Mouse (Mus musculus): Measurements from ENCODE around the gene Vrtn. TPM values are rescaled to one million over a fixed set of nuclear protein-coding genes. Genes with fewer than 3 reads are reported as not detected.

The Vrtn gene
- polyA plus RNA-seq, 2 experiments, result not detected

- Histone ChIP-seq H3K9me3 (ENCODE audit: control insufficient read depth, low read length) (no peaks in the 10 kb centered on the region), H3K27me3 (ENCODE audit: control insufficient read depth, insufficient read depth, low read length) (no peaks in the 10 kb centered on the region), H3K36me3 (replicated peaks; ENCODE audit: control insufficient read depth, insufficient read depth, low read depth) (no peaks in the 10 kb centered on the region), H3K4me2 (ENCODE audit: low read depth) (no peak overlapping the region), H3K27ac (no peak overlapping the region), H3K4me1 (replicated peaks; ENCODE audit: control insufficient read depth in 2 of 2, insufficient read depth in 2 of 2, low read length in 1 of 2) (no peaks in the 10 kb centered on the region), H3K4me3 (ENCODE audit: insufficient read depth in 1 of 2, low read depth in 2 of 2, low read length in 2 of 2) (no peak overlapping the region), H3K9ac (replicated peaks) (no peak overlapping the region)
- ATAC-seq (ENCODE audit: insufficient read depth) (no peak), DNase-seq (ENCODE audit: low read depth in 3 of 3, low spot score in 3 of 3) (no peak)
- WGBS (ENCODE audit: insufficient replicate concordance), result 51% methylated on average over 3 of the region's 3 CpGs
- TF ChIP-seq EP300 (IDR thresholded peaks at IDR 0.05; ENCODE audit: low read depth) (no peak), CTCF (IDR thresholded peaks at IDR 0.05; ENCODE audit: low read depth) (no peak)
Measured at GRCm38 (mm10) chr12:84676011-84676410, 35.2 kb downstream of the Vrtn start.

- no peak overlapping the region for H3K4me3 ChIP-seq (ENCODE audit: insufficient read depth in 1 of 2, low read depth in 2 of 2, low read length in 2 of 2)
- no peak overlapping the region for H3K27ac ChIP-seq
- no peaks in the 10 kb centered on the region for H3K27me3 ChIP-seq (ENCODE audit: control insufficient read depth, insufficient read depth, low read length)
- H3K36me3 ChIP-seq (replicated peaks; ENCODE audit: control insufficient read depth, insufficient read depth, low read depth), result no peaks in the 10 kb centered on the region
- no peak for TF ChIP-seq EP300 (IDR thresholded peaks at IDR 0.05; ENCODE audit: low read depth)
- TF ChIP-seq CTCF (IDR thresholded peaks at IDR 0.05; ENCODE audit: low read depth), result no peak
- no peaks in the 10 kb centered on the region for H3K4me1 ChIP-seq (replicated peaks; ENCODE audit: control insufficient read depth in 2 of 2, insufficient read depth in 2 of 2, low read length in 1 of 2)
- 46% methylated on average over 7 of the region's 7 CpGs for WGBS (ENCODE audit: insufficient replicate concordance)
- no peak for ATAC-seq (ENCODE audit: insufficient read depth)
- no peak overlapping the region for H3K4me2 ChIP-seq (ENCODE audit: low read depth)
- no peaks in the 10 kb centered on the region for H3K9me3 ChIP-seq (ENCODE audit: control insufficient read depth, low read length)
- no peak overlapping the region for H3K9ac ChIP-seq (replicated peaks)
- no peak for DNase-seq (ENCODE audit: low read depth in 3 of 3, low spot score in 3 of 3)
Measured at GRCm38 (mm10) chr12:84684569-84684968, 43.8 kb downstream of the Vrtn start.

GRCm38 (mm10) chr12:84686176-84686575 is 45.4 kb downstream of the Vrtn start:
- Histone ChIP-seq H3K9ac (replicated peaks) (no peak overlapping the region), H3K36me3 (replicated peaks; ENCODE audit: control insufficient read depth, insufficient read depth, low read depth) (no peaks in the 10 kb centered on the region), H3K4me3 (ENCODE audit: insufficient read depth in 1 of 2, low read depth in 2 of 2, low read length in 2 of 2) (no peak overlapping the region), H3K9me3 (ENCODE audit: control insufficient read depth, low read length) (no peaks in the 10 kb centered on the region), H3K4me2 (ENCODE audit: low read depth) (no peak overlapping the region), H3K27ac (no peak overlapping the region), H3K27me3 (ENCODE audit: control insufficient read depth, insufficient read depth, low read length) (no peaks in the 10 kb centered on the region), H3K4me1 (replicated peaks; ENCODE audit: control insufficient read depth in 2 of 2, insufficient read depth in 2 of 2, low read length in 1 of 2) (no peaks in the 10 kb centered on the region)
- 48% methylated on average over 4 of the region's 4 CpGs for WGBS (ENCODE audit: insufficient replicate concordance)
- ATAC-seq (ENCODE audit: insufficient read depth) (no peak), DNase-seq (ENCODE audit: low read depth in 3 of 3, low spot score in 3 of 3) (no peak)
- TF ChIP-seq CTCF (IDR thresholded peaks at IDR 0.05; ENCODE audit: low read depth) (no peak), EP300 (IDR thresholded peaks at IDR 0.05; ENCODE audit: low read depth) (no peak)

- no peaks in the 10 kb centered on the region for H3K4me1 ChIP-seq (replicated peaks; ENCODE audit: control insufficient read depth in 2 of 2, insufficient read depth in 2 of 2, low read length in 1 of 2)
- no peak overlapping the region for H3K4me2 ChIP-seq (ENCODE audit: low read depth)
- 69% methylated on average over 4 of the region's 4 CpGs for WGBS (ENCODE audit: insufficient replicate concordance)
- no peak for TF ChIP-seq EP300 (IDR thresholded peaks at IDR 0.05; ENCODE audit: low read depth)
- no peak for TF ChIP-seq CTCF (IDR thresholded peaks at IDR 0.05; ENCODE audit: low read depth)
- H3K4me3 ChIP-seq (ENCODE audit: insufficient read depth in 1 of 2, low read depth in 2 of 2, low read length in 2 of 2), result no peak overlapping the region
- H3K27ac ChIP-seq, result no peak overlapping the region
- ATAC-seq (ENCODE audit: insufficient read depth), result no peak
- DNase-seq (ENCODE audit: low read depth in 3 of 3, low spot score in 3 of 3), result no peak
- no peaks in the 10 kb centered on the region for H3K9me3 ChIP-seq (ENCODE audit: control insufficient read depth, low read length)
- H3K36me3 ChIP-seq (replicated peaks; ENCODE audit: control insufficient read depth, insufficient read depth, low read depth), result no peaks in the 10 kb centered on the region
- H3K27me3 ChIP-seq (ENCODE audit: control insufficient read depth, insufficient read depth, low read length), result no peaks in the 10 kb centered on the region
- H3K9ac ChIP-seq (replicated peaks), result no peak overlapping the region
Measured at GRCm38 (mm10) chr12:84687531-84687930, 46.7 kb downstream of the Vrtn start.

GRCm38 (mm10) chr12:84689051-84689450 is 48.2 kb downstream of the Vrtn start:
- H3K9me3 ChIP-seq (ENCODE audit: control insufficient read depth, low read length), result no peaks in the 10 kb centered on the region
- no peak overlapping the region for H3K27ac ChIP-seq
- H3K4me2 ChIP-seq (ENCODE audit: low read depth), result no peak overlapping the region
- H3K36me3 ChIP-seq (replicated peaks; ENCODE audit: control insufficient read depth, insufficient read depth, low read depth), result no peaks in the 10 kb centered on the region
- DNase-seq (ENCODE audit: low read depth in 3 of 3, low spot score in 3 of 3) (no peak), ATAC-seq (ENCODE audit: insufficient read depth) (no peak)
- WGBS (ENCODE audit: insufficient replicate concordance), result 71% methylated on average over 11 of the region's 11 CpGs
- no peaks in the 10 kb centered on the region for H3K4me1 ChIP-seq (replicated peaks; ENCODE audit: control insufficient read depth in 2 of 2, insufficient read depth in 2 of 2, low read length in 1 of 2)
- no peak overlapping the region for H3K9ac ChIP-seq (replicated peaks)
- TF ChIP-seq CTCF (IDR thresholded peaks at IDR 0.05; ENCODE audit: low read depth), result no peak
- no peak overlapping the region for H3K4me3 ChIP-seq (ENCODE audit: insufficient read depth in 1 of 2, low read depth in 2 of 2, low read length in 2 of 2)
- no peaks in the 10 kb centered on the region for H3K27me3 ChIP-seq (ENCODE audit: control insufficient read depth, insufficient read depth, low read length)
